Mouse (Mus musculus): ENCODE measurements around the gene 2310011J03Rik.

- TF ChIP-seq POLR2A (IDR thresholded peaks at IDR 0.05; ENCODE audit: borderline replicate concordance, control insufficient read depth, low read depth, low read length) = no peak
- no peak for TF ChIP-seq CTCF (IDR thresholded peaks at IDR 0.05; ENCODE audit: control insufficient read depth, insufficient read depth, low read length)
Measured at GRCm38 (mm10) chr10:80294788-80295303, 25.5 kb downstream of the 2310011J03Rik start.

Measured in bone marrow, adult 2 months (tissue).